Comparison of ENCODE assay signal across 22 mouse cellular contexts in the genomic region with DNA sequence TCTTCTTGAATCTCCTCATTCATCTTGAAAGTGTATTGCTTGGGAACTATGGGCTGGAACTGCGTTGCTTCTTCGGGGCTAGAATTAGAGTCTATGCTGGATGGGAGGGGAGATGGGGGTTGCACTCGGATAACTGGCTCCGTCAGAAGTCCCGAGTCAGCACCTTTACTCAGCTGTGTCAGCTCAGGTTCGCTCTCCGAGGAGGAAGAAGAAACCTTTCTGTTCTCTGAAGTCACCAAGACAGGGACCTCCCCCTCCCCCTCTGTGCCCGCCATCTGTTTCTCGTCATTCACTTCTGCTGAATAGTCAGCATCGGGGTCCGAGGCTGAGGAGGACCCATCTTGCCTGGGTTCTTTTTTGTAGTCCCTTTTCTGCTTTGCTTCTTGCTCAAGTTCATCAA.
DNase-seq lines count a peak whose midpoint lies in the region; ATAC-seq and TF ChIP-seq lines count a peak whose summit lies in the region.
"Had no signal": no experiment of that assay in that cellular context is flagged by ENCODE, and none has a peak within 500 bp of the region (broad histone marks: within the 10 kb centered on the region; RNA-seq: fewer than 3 reads in every experiment).

No protein-coding gene starts in this region.

- in situ Hi-C loops in ES-E14 (cut with MboI; ENCODE audit: low sequenced_read_pairs in 2 of 2, unreplicated experiment in 2 of 2), result no loop called here

- no peak for ATAC-seq in hindbrain, embryonic 11.5 days (ENCODE audit: low FRiP score)
- ATAC-seq in embryonic facial prominence, embryonic 11.5 days (replicated peaks; ENCODE audit: insufficient number of reproducible peaks, low FRiP score, low TSS enrichment, low read depth), result no peak
- ATAC-seq: forebrain, embryonic 14.5 days; intestine, embryonic 15.5 days had no signal

- H3K9me3 ChIP-seq in hindbrain, embryonic 10.5 days, result 0 out of 2 replicates have a peak, but pooled peaks cover 10% of the 10 kb centered on the region
- H3K9me3 ChIP-seq in hindbrain, embryonic 11.5 days (ENCODE audit: control insufficient read depth, low read length), result no peaks in the 10 kb centered on the region
- H3K9me3 ChIP-seq in ES-E14 (ENCODE audit: control insufficient read depth, insufficient read depth, low read depth, low read length), result no peaks in the 10 kb centered on the region
- H3K9me3 ChIP-seq in embryonic facial prominence, embryonic 11.5 days (replicated peaks; ENCODE audit: control insufficient read depth, low read length), result no peaks in the 10 kb centered on the region
- H3K9me3 ChIP-seq: embryonic facial prominence, embryonic 13.5 days; G1E; heart, embryonic 15.5 days; hindbrain, embryonic 12.5 days; intestine, embryonic 15.5 days; kidney, embryonic 15.5 days had no signal

- peaks cover 80% of the 10 kb centered on the region for H3K36me3 ChIP-seq in hindbrain, embryonic 10.5 days
- peaks cover 15% of the 10 kb centered on the region for H3K36me3 ChIP-seq in hindbrain, embryonic 11.5 days (ENCODE audit: control insufficient read depth, insufficient read depth, low read length)
- no peaks in the 10 kb centered on the region for H3K36me3 ChIP-seq in ES-E14 (ENCODE audit: control insufficient read depth, insufficient read depth, low read length, poor library complexity, severe bottlenecking)
- H3K36me3 ChIP-seq in embryonic facial prominence, embryonic 11.5 days (replicated peaks; ENCODE audit: control insufficient read depth, insufficient read depth, low read depth, low read length), result no peaks in the 10 kb centered on the region
- H3K36me3 ChIP-seq: kidney, embryonic 15.5 days had no signal

- H3K4me3 ChIP-seq in hindbrain, embryonic 10.5 days, result no peak overlapping the region
- H3K4me3 ChIP-seq in hindbrain, embryonic 11.5 days (ENCODE audit: low read depth, low read length), result no peak overlapping the region
- H3K4me3 ChIP-seq in ES-E14 (ENCODE audit: insufficient read depth in 1 of 2, low read depth in 1 of 2, low read length in 2 of 2, poor library complexity in 1 of 2, severe bottlenecking in 1 of 2), result no peak overlapping the region
- no peak overlapping the region for H3K4me3 ChIP-seq in embryonic facial prominence, embryonic 11.5 days (ENCODE audit: low read depth, low read length)
- H3K4me3 ChIP-seq: embryonic facial prominence, embryonic 13.5 days; heart, adult 2 months; heart, embryonic 15.5 days; hindbrain, embryonic 12.5 days; intestine, embryonic 15.5 days; kidney, embryonic 15.5 days had no signal

- H3K27ac ChIP-seq in hindbrain, embryonic 10.5 days, result no peak overlapping the region
- no peak overlapping the region for H3K27ac ChIP-seq in hindbrain, embryonic 11.5 days (ENCODE audit: low read depth, low read length)
- H3K27ac ChIP-seq in ES-E14 (ENCODE audit: insufficient read depth, low read depth, low read length, poor library complexity, severe bottlenecking), result no peak overlapping the region
- no peak overlapping the region for H3K27ac ChIP-seq in embryonic facial prominence, embryonic 11.5 days (replicated peaks; ENCODE audit: low read depth, low read length)
- H3K27ac ChIP-seq: embryonic facial prominence, embryonic 13.5 days; heart, adult 2 months; heart, embryonic 15.5 days; hindbrain, embryonic 12.5 days; intestine, embryonic 15.5 days; kidney, embryonic 15.5 days had no signal

- 0 out of 2 replicates have a peak, but pooled peaks cover 3% of the 10 kb centered on the region for H3K4me1 ChIP-seq in hindbrain, embryonic 10.5 days (replicated peaks)
- no peaks in the 10 kb centered on the region for H3K4me1 ChIP-seq in hindbrain, embryonic 11.5 days (replicated peaks; ENCODE audit: control insufficient read depth, insufficient read depth, low read length)
- no peaks in the 10 kb centered on the region for H3K4me1 ChIP-seq in ES-E14 (ENCODE audit: control insufficient read depth in 2 of 2, insufficient read depth in 2 of 2, low read length in 2 of 2, poor library complexity in 1 of 2)
- no peaks in the 10 kb centered on the region for H3K4me1 ChIP-seq in embryonic facial prominence, embryonic 11.5 days (ENCODE audit: control insufficient read depth, insufficient read depth, low read length)
- H3K4me1 ChIP-seq: embryonic facial prominence, embryonic 13.5 days; heart, embryonic 15.5 days; hindbrain, embryonic 12.5 days; intestine, embryonic 15.5 days; kidney, embryonic 15.5 days had no signal

- H3K9ac ChIP-seq in hindbrain, embryonic 11.5 days (ENCODE audit: low read depth, low read length), result no peak overlapping the region
- H3K9ac ChIP-seq in ES-E14 (ENCODE audit: insufficient read depth, low read depth, low read length, poor library complexity, severe bottlenecking), result no peak overlapping the region
- H3K9ac ChIP-seq in embryonic facial prominence, embryonic 11.5 days (replicated peaks; ENCODE audit: low read length), result no peak overlapping the region
- H3K9ac ChIP-seq: embryonic facial prominence, embryonic 13.5 days; heart, embryonic 15.5 days; hindbrain, embryonic 12.5 days; intestine, embryonic 15.5 days; kidney, embryonic 15.5 days had no signal

- DNase-seq in embryo, embryonic 10.5 days (ENCODE audit: low spot score), result peak; percentile 33
- no peak for DNase-seq in embryo, embryonic 10 days (ENCODE audit: low spot score)
- DNase-seq in hindbrain, embryonic 10.5 days (ENCODE audit: low spot score), result peak; percentile 24
- DNase-seq in hindbrain, embryonic 11.5 days (ENCODE audit: low spot score), result no peak
- no peak for DNase-seq in ES-E14 (ENCODE audit: low read depth, low spot score)
- DNase-seq in embryonic facial prominence, embryonic 11.5 days (ENCODE audit: low spot score), result peak; percentile 57
- DNase-seq in heart, postnatal 10 days, result no peak
- DNase-seq: adrenal gland, adult 8-10 months; adrenal gland, postnatal 36 days; cerebellum, adult 18-20 months; cerebellum, adult 9-11 months; gastrocnemius, postnatal 10 days; heart, adult 2 months; kidney, adult 2 months had no signal

- H3K27me3 ChIP-seq in hindbrain, embryonic 10.5 days (ENCODE audit: insufficient read depth, poor library complexity, severe bottlenecking), result no peaks in the 10 kb centered on the region
- H3K27me3 ChIP-seq in hindbrain, embryonic 11.5 days (ENCODE audit: control insufficient read depth, insufficient read depth, low read length), result no peaks in the 10 kb centered on the region
- no peaks in the 10 kb centered on the region for H3K27me3 ChIP-seq in embryonic facial prominence, embryonic 11.5 days (ENCODE audit: control insufficient read depth, insufficient read depth, low read length)
- H3K27me3 ChIP-seq: embryonic facial prominence, embryonic 13.5 days; heart, embryonic 15.5 days; hindbrain, embryonic 12.5 days; intestine, embryonic 15.5 days; kidney, embryonic 15.5 days had no signal

- H3K4me2 ChIP-seq in hindbrain, embryonic 11.5 days (replicated peaks; ENCODE audit: low read depth, low read length), result no peak overlapping the region
- no peak overlapping the region for H3K4me2 ChIP-seq in embryonic facial prominence, embryonic 11.5 days (ENCODE audit: low read depth, low read length)
- H3K4me2 ChIP-seq: embryonic facial prominence, embryonic 13.5 days; heart, embryonic 11.5 days; heart, embryonic 15.5 days; hindbrain, embryonic 12.5 days; intestine, embryonic 15.5 days; kidney, embryonic 15.5 days had no signal

- intact Hi-C loops in heart, postnatal 10 days (cut with DNase I), result no loop called here

- WGBS in hindbrain, embryonic 10.5 days, result 75% methylated on average over 11 of the region's 11 CpGs
- 73% methylated on average over 11 of the region's 11 CpGs for WGBS in hindbrain, embryonic 11.5 days
- WGBS in embryonic facial prominence, embryonic 11.5 days, result 59% methylated on average over 11 of the region's 11 CpGs

TF ChIP-seq in ES-E14, 5 proteins besides CTCF, POLR2A, EP300 and RAD21:
- TF ChIP-seq ZNF384 (IDR thresholded peaks at IDR 0.05; ENCODE audit: low read depth, low read length) (no peak), MAFK (IDR thresholded peaks at IDR 0.05; ENCODE audit: insufficient read depth, low read depth, low read length) (0 out of 2 replicates have a peak, but pooled peaks have one; percentile 62)

Comparison
In these comparisons a context has a peak if more than half of its experiments do, and no peak if none do; other contexts are left out.
1. DNase-seq: peak in embryo, embryonic 10.5 days (single experiment), hindbrain, embryonic 10.5 days (single experiment) and embryonic facial prominence, embryonic 11.5 days (single experiment); none in embryo, embryonic 10 days (single experiment), hindbrain, embryonic 11.5 days (single experiment), ES-E14 (single experiment) and heart, postnatal 10 days (0 of 2).